Mouse (Mus musculus) inflammation-experienced regulatory T-cells, adult 16 weeks (primary cell): ENCODE measurements around the gene Mipol1. TPM values are rescaled to one million over a fixed set of nuclear protein-coding genes. Genes with fewer than 3 reads are reported as not detected.

ENCODE experiments used
- polyA plus RNA-seq: library from polyadenylated mRNA; unstranded; fragments of 100-300 nt; shearing (Covaris generic); gene quantifications from one replicate; pipeline ENCODE4 v1.2.1, GENCODE M21; 2017

The Mipol1 gene
- polyA plus RNA-seq = 13.2 TPM

GRCm38 (mm10) chr12:57230192-57230706 is at the start of gene Mipol1, which contains the start of gene Prps1l3:
Mipol1 (plus strand) TSS chr12:57230427.
Prps1l3 (plus strand) TSS chr12:57230412.

GRCm38 (mm10) chr12:57197363-57198026 is 32.7 kb upstream of the Mipol1 start, which contains the start of gene Slc25a21:
Slc25a21 (minus strand) TSS chr12:57197472.

Other genes starting within 250 kb of the Mipol1 start
- not detected for gene Slc25a21, start 33.0 kb upstream of the Mipol1 start, polyA plus RNA-seq
- gene Prps1l3, start within 50 bp of the Mipol1 start, polyA plus RNA-seq = 83.3 TPM